Mouse (Mus musculus): ENCODE measurements around the gene Aplf. TPM values are rescaled to one million over a fixed set of nuclear protein-coding genes. Genes with fewer than 3 reads are reported as not detected.

Gene Aplf
- total and polyA plus RNA-seq, 2 experiments from 2014 or later: 8.1 to 8.8 TPM

DNA sequence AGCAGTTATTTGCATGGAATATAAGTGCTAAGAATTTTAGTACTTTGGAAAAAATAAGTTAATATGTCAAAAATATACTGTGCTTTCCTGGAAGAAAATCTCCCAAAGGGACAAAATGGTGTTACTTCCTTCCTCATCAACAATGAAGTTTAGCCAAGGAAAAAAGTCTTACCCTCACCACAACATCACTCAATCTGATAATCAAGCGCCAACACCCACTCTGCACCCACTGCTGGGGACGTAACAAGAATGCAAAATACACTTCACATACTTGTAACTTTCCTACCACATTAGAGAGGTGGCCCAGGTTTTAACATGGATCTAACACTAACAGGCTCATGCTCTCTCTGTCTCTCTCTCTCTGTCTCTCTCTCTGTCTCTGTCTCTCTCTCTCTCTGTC lies 10.3 kb downstream of the Aplf start:
- peaks cover 12% of the 10 kb centered on the region for H3K36me3 ChIP-seq (ENCODE audit: insufficient read depth)
- 95% methylated on average over 2 of the region's 2 CpGs for WGBS
- H3K4me1 ChIP-seq (ENCODE audit: insufficient read depth): no peaks in the 10 kb centered on the region
- TF ChIP-seq CTCF (IDR thresholded peaks at IDR 0.05; ENCODE audit: low read depth): no peak
- no peak overlapping the region for H3K4me2 ChIP-seq (ENCODE audit: low read depth)
- no peaks in the 10 kb centered on the region for H3K27me3 ChIP-seq (ENCODE audit: insufficient read depth, low read length)
- H3K9me3 ChIP-seq (ENCODE audit: low read length): no peaks in the 10 kb centered on the region
- ATAC-seq (no peak), DNase-seq (no peak)
- no peak overlapping the region for H3K27ac ChIP-seq (ENCODE audit: low read depth, low read length)
- H3K9ac ChIP-seq: no peak overlapping the region
- no peak overlapping the region for H3K4me3 ChIP-seq (ENCODE audit: low read depth, low read length)

DNA sequence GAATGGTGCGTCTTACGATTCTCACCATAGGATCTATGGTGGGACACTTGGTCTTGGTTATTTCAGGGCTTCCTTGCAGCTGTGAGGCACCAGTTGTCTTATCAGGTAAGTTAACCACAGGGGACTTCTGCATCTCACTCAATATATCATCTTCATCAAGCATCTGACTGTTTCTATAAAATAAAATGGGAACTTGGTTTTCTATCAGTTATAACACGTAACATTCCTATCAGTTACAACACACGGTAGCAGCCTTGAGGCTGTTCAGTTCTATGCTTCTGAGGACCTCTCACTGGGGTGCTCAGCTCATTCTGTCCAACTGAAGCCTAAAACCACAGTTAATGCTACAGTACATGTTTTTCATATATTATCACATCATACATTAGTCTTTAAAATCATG lies 13.2 kb downstream of the Aplf start:
- no peaks in the 10 kb centered on the region for H3K9me3 ChIP-seq (ENCODE audit: low read length)
- no peak for TF ChIP-seq CTCF (IDR thresholded peaks at IDR 0.05; ENCODE audit: low read depth)
- 91% methylated on average over 4 of the region's 4 CpGs for WGBS

DNA sequence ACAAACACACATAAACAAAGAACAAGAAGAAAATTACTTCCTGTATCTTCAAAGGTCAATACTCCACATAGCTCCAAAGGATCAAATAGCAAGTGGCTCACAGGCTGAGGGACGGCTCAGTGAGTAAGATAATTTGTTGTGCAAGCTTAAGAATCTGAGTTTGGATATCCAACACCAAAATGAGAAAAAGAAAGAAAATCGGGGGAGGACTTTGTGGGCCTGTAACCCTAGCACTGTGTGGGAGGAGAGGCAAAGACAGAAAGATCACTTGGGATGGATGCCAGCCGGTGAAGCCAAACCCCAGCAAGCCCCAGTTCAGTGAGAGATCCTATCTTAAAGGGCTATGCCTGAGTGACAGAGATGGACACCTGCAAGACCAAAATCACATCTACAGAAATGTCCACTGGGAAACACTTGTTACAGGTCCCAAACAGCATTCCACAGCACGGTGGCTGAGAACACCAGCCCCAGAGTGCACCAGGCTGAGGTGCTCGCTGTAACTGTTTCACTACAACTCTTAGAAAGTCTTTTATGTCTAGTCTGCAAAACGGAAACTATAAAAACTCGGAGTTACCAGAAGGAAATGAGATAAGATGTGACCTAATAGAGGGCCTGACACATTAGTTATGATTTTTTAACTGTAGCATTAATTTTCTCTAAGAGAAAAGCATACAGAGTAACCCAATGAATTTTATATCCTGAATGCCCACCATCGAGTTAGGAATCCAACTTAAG lies 17.9 kb downstream of the Aplf start:
- no peaks in the 10 kb centered on the region for H3K27me3 ChIP-seq (ENCODE audit: insufficient read depth, low read length)
- WGBS: 80% methylated on average over 8 of the region's 8 CpGs
- no peak for TF ChIP-seq CTCF (IDR thresholded peaks at IDR 0.05; ENCODE audit: low read depth)

More for the DNA sequence above, 13.2 kb downstream of the Aplf start:
- Histone ChIP-seq H3K27ac (ENCODE audit: low read depth, low read length) (no peak overlapping the region), H3K4me2 (ENCODE audit: low read depth) (no peak overlapping the region), H3K4me3 (ENCODE audit: low read depth, low read length) (no peak overlapping the region), H3K36me3 (ENCODE audit: insufficient read depth) (peaks cover 12% of the 10 kb centered on the region), H3K27me3 (ENCODE audit: insufficient read depth, low read length) (no peaks in the 10 kb centered on the region), H3K4me1 (ENCODE audit: insufficient read depth) (no peaks in the 10 kb centered on the region), H3K9ac (no peak overlapping the region)
- DNase-seq (no peak), ATAC-seq (no peak)

DNA sequence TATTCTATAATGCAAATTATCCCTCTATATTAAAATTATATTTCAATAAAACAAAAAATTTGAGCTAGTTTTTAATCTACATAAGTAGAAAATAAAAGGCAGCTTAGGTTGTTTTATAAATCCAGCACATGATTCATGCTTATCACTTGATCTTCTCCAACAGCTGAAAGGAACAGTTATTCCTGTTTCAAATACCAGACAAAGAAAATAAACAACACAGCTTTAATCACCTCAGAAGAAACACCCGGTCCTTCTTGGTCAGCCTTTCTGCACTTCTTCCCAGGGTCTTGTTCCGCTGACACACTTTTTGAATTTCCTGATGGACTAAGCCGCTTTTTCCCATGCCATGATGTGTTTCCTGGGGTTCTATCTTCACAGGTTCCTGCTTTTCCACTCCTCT lies 18.5 kb downstream of the Aplf start:
- Histone ChIP-seq H3K4me1 (ENCODE audit: insufficient read depth) (no peaks in the 10 kb centered on the region), H3K9ac (no peak overlapping the region), H3K27me3 (ENCODE audit: insufficient read depth, low read length) (no peaks in the 10 kb centered on the region), H3K4me2 (ENCODE audit: low read depth) (no peak overlapping the region), H3K9me3 (ENCODE audit: low read length) (no peaks in the 10 kb centered on the region), H3K4me3 (ENCODE audit: low read depth, low read length) (no peak overlapping the region), H3K27ac (ENCODE audit: low read depth, low read length) (no peak overlapping the region), H3K36me3 (ENCODE audit: insufficient read depth) (peaks cover 9% of the 10 kb centered on the region)
- no peak for DNase-seq
- no peak for TF ChIP-seq CTCF (IDR thresholded peaks at IDR 0.05; ENCODE audit: low read depth)
- ATAC-seq: no peak
- WGBS: 83% methylated on average over 3 of the region's 3 CpGs

More for the DNA sequence above, 17.9 kb downstream of the Aplf start:
- H3K9me3 ChIP-seq (ENCODE audit: low read length): no peaks in the 10 kb centered on the region
- H3K4me1 ChIP-seq (ENCODE audit: insufficient read depth): no peaks in the 10 kb centered on the region
- H3K4me2 ChIP-seq (ENCODE audit: low read depth): no peak overlapping the region
- H3K4me3 ChIP-seq (ENCODE audit: low read depth, low read length): no peak overlapping the region
- H3K9ac ChIP-seq: no peak overlapping the region
- DNase-seq (no peak), ATAC-seq (no peak)
- H3K27ac ChIP-seq (ENCODE audit: low read depth, low read length): no peak overlapping the region
- peaks cover 8% of the 10 kb centered on the region; the same call in 1 of the 2 replicates for H3K36me3 ChIP-seq (ENCODE audit: insufficient read depth)

DNA sequence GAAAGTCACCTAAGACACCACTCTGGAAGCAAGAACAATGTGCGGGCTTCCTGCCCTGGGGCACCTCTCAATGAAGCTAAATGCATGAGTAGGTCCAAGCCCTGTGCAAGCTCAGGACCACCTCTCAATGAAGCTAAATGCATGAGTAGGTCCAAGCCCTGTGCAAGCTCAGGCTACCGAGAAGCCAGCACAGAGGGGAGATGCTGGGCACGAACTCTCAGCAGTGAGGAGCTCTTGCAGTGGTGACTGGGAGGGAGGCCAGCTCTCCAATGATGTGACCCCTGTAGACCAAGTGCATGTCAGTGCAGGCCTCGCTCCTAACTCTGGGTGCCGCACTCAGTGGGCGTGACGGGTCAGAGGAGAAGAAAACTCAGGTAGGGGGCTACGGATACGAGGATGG lies 19.3 kb downstream of the Aplf start:
- WGBS: 93% methylated on average over 9 of the region's 9 CpGs
- ATAC-seq (no peak), DNase-seq (no peak)
- H3K9ac ChIP-seq: no peak overlapping the region
- H3K36me3 ChIP-seq (ENCODE audit: insufficient read depth): peaks cover 5% of the 10 kb centered on the region; the same call in 1 of the 2 replicates
- H3K9me3 ChIP-seq (ENCODE audit: low read length): no peaks in the 10 kb centered on the region
- H3K4me3 ChIP-seq (ENCODE audit: low read depth, low read length): no peak overlapping the region
- H3K27me3 ChIP-seq (ENCODE audit: insufficient read depth, low read length): no peaks in the 10 kb centered on the region
- TF ChIP-seq CTCF (IDR thresholded peaks at IDR 0.05; ENCODE audit: low read depth): no peak
- H3K27ac ChIP-seq (ENCODE audit: low read depth, low read length): no peak overlapping the region
- no peak overlapping the region for H3K4me2 ChIP-seq (ENCODE audit: low read depth)
- no peaks in the 10 kb centered on the region for H3K4me1 ChIP-seq (ENCODE audit: insufficient read depth)

DNA sequence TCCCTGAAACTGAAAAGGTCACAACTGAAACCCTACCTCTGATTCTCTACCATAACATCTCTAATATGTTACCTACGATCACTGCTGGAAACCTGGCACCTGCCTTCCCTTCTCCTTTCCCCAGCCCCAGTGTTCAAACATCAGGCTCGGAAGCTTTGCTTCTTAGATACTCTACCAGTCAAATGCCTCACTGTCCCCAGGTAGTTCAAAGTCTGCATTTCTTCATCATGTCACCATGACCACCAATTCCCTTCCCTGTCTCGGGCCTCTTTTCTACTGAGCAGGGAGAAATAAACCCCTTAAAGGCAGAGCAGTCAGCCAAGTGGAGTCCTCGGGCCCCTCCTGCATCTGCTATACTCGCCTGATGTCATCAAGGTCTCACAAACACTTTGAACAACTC lies 20.2 kb downstream of the Aplf start:
- ATAC-seq (no peak), DNase-seq (no peak)
- Histone ChIP-seq H3K4me1 (ENCODE audit: insufficient read depth) (no peaks in the 10 kb centered on the region), H3K9me3 (ENCODE audit: low read length) (no peaks in the 10 kb centered on the region), H3K36me3 (ENCODE audit: insufficient read depth) (peaks cover 4% of the 10 kb centered on the region; the same call in 1 of the 2 replicates), H3K4me3 (ENCODE audit: low read depth, low read length) (no peak overlapping the region), H3K4me2 (ENCODE audit: low read depth) (no peak overlapping the region), H3K27me3 (ENCODE audit: insufficient read depth, low read length) (no peaks in the 10 kb centered on the region), H3K9ac (no peak overlapping the region), H3K27ac (ENCODE audit: low read depth, low read length) (no peak overlapping the region)
- TF ChIP-seq CTCF (IDR thresholded peaks at IDR 0.05; ENCODE audit: low read depth): no peak
- WGBS: 89% methylated on average over 5 of the region's 5 CpGs

DNA sequence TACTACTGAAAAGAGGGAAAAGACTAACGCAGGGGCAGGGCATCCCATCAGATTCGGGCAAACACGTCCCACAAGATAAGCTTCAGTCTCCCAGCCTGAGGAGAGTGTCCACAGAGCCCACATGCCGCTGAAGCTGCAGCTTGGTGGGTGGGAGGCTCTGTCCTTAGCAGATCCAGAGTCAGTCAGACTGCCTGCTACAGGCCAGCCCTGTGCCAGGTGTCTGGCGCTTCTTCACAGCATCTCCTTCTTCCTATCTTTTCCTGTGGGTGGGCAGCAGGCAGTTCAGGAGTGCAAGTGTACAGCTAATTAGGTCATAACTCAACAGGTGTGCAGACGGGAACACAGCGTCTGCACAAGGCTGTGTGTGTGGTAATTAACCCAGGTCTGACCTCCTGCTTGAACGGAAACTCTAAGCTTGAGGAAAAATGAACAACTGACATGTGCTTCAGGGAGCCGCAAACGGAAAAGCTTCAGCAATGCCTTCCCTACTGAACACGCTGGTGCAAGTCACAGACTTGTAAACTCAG lies 33.8 kb downstream of the Aplf start:
- H3K27ac ChIP-seq (ENCODE audit: low read depth, low read length): no peak overlapping the region
- H3K4me2 ChIP-seq (ENCODE audit: low read depth): no peak overlapping the region
- no peak overlapping the region for H3K9ac ChIP-seq
- WGBS: 63% methylated on average over 11 of the region's 11 CpGs
- TF ChIP-seq CTCF (IDR thresholded peaks at IDR 0.05; ENCODE audit: low read depth): no peak
- H3K9me3 ChIP-seq (ENCODE audit: low read length): no peaks in the 10 kb centered on the region
- no peak overlapping the region for H3K4me3 ChIP-seq (ENCODE audit: low read depth, low read length)
- H3K4me1 ChIP-seq (ENCODE audit: insufficient read depth): no peaks in the 10 kb centered on the region
- no peak for DNase-seq
- no peak for ATAC-seq
- H3K36me3 ChIP-seq (ENCODE audit: insufficient read depth): no peaks in the 10 kb centered on the region; the same call in 1 of the 2 replicates
- H3K27me3 ChIP-seq (ENCODE audit: insufficient read depth, low read length): no peaks in the 10 kb centered on the region
